Mouse (Mus musculus) CH12.LX (cell line): Measurements from ENCODE around the gene Adcy7. TPM values are rescaled to one million over a fixed set of nuclear protein-coding genes. Genes with fewer than 3 reads are reported as not detected.

ENCODE experiments used
- DNase-seq: peaks from one replicate; pipeline ENCODE4 v3.0.0-alpha.2; 2013; ENCODE audit errors: extremely low read depth
- H3K27ac ChIP-seq: 2 replicates; pipeline ENCODE4 v1.5.1; 2012; ENCODE audit warnings: low read depth, mild to moderate bottlenecking, control low read depth, moderate library complexity; ENCODE audit not compliant: insufficient read depth
- H3K27me3 ChIP-seq: replicated peaks from 2 replicates; pipeline ENCODE3; 2012; ENCODE audit warnings: inconsistent platforms
- H3K36me3 ChIP-seq, 2 experiments: replicated peaks in 1 of 2; 2 replicates each; pipeline versions ENCODE3 to v1.6.1; 2012; ENCODE audit warnings: inconsistent platforms in 1 of 2, low read length in 1 of 2, mild to moderate bottlenecking in 1 of 2, mixed read lengths in 1 of 2, moderate library complexity in 1 of 2; ENCODE audit not compliant: control insufficient read depth in 1 of 2, insufficient read depth in 1 of 2
- H3K4me1 ChIP-seq, 2 experiments: 2 replicates each; pipeline ENCODE4 v1.6.1; 2012; ENCODE audit warnings: inconsistent platforms in 1 of 2, moderate library complexity in 1 of 2; ENCODE audit not compliant: insufficient read depth in 2 of 2, control insufficient read depth in 1 of 2
- H3K4me2 ChIP-seq: 2 replicates; pipeline ENCODE4 v1.6.1; 2012; ENCODE audit warnings: low read depth, mild to moderate bottlenecking, control low read depth; ENCODE audit not compliant: poor library complexity, insufficient read depth, severe bottlenecking
- H3K4me3 ChIP-seq, 3 experiments: fragments of 150-350 bp in 1 of 3; sonication (generic) in 1 of 3; replicated peaks in 1 of 3; 2 replicates each; pipeline versions ENCODE3 to v1.5.1; 2011 to 2012; ENCODE audit warnings: low read depth in 2 of 3, low read length in 2 of 3, mild to moderate bottlenecking in 2 of 3, moderate library complexity in 2 of 3, control low read depth in 1 of 3, improper control_type of control experiment in 1 of 3, inconsistent platforms in 1 of 3, mixed read lengths in 1 of 3; ENCODE audit not compliant: poor library complexity in 1 of 3
- H3K79me2 ChIP-seq: replicated peaks from 2 replicates; pipeline ENCODE4 v1.6.1; 2012; ENCODE audit warnings: mild to moderate bottlenecking, moderate library complexity; ENCODE audit not compliant: control insufficient read depth, poor library complexity, insufficient read depth, severe bottlenecking; ENCODE audit errors: extremely low read depth
- H3K9ac ChIP-seq: 2 replicates; pipeline ENCODE4 v1.6.1; 2012; ENCODE audit warnings: low read depth, mild to moderate bottlenecking, control low read depth, moderate library complexity; ENCODE audit not compliant: insufficient read depth
- H3K9me3 ChIP-seq: replicated peaks from 2 replicates; pipeline ENCODE3; 2012; ENCODE audit warnings: low read length, inconsistent platforms, mixed read lengths
- BHLHE40 ChIP-seq: IDR thresholded peaks from 2 replicates; pipeline ENCODE4 v1.6.1; 2011; ENCODE audit warnings: mild to moderate bottlenecking, low read depth, low read length, improper control_type of control experiment
- CHD2 ChIP-seq: IDR thresholded peaks from 2 replicates; pipeline ENCODE4 v1.6.1; 2011; ENCODE audit warnings: low read length, improper control_type of control experiment
- CTCF ChIP-seq, 2 experiments: IDR thresholded peaks in 1 of 2; conservative IDR thresholded peaks in 1 of 2; 2 replicates each; pipeline ENCODE4 v1.5.1; 2011 to 2012; ENCODE audit warnings: low read depth in 2 of 2, low read length in 2 of 2, improper control_type of control experiment in 1 of 2, inconsistent platforms in 1 of 2, mild to moderate bottlenecking in 1 of 2, moderate library complexity in 1 of 2
- E2F4 ChIP-seq: IDR thresholded peaks from 2 replicates; pipeline ENCODE4 v1.6.1; 2011; ENCODE audit warnings: low read depth, low read length, improper control_type of control experiment; ENCODE audit not compliant: insufficient replicate concordance
- ELF1 ChIP-seq: IDR thresholded peaks from 2 replicates; pipeline ENCODE4 v1.6.1; 2014; ENCODE audit warnings: low read depth, mild to moderate bottlenecking, inconsistent platforms, low read length, improper control_type of control experiment
- EP300 ChIP-seq: IDR thresholded peaks from 2 replicates; pipeline ENCODE4 v1.6.1; 2011; ENCODE audit warnings: low read length, improper control_type of control experiment
- ETS1 ChIP-seq: conservative IDR thresholded peaks from 2 replicates; pipeline ENCODE4 v1.6.1; 2012; ENCODE audit warnings: low read depth, mild to moderate bottlenecking, inconsistent platforms, low read length, improper control_type of control experiment, moderate library complexity
- GABPA ChIP-seq: IDR thresholded peaks from 2 replicates; pipeline ENCODE4 v1.6.1; 2012; ENCODE audit warnings: low read depth, low read length, improper control_type of control experiment, inconsistent platforms; ENCODE audit not compliant: insufficient replicate concordance
- HCFC1 ChIP-seq: IDR thresholded peaks from 2 replicates; pipeline ENCODE4 v1.6.1; 2012; ENCODE audit warnings: low read depth, mild to moderate bottlenecking, inconsistent platforms, low read length, improper control_type of control experiment
- IRF4 ChIP-seq: IDR thresholded peaks from 2 replicates; pipeline ENCODE4 v1.6.1; 2014; ENCODE audit warnings: low read depth, mild to moderate bottlenecking, inconsistent platforms, low read length, improper control_type of control experiment
- JUN ChIP-seq: IDR thresholded peaks from 2 replicates; pipeline ENCODE4 v1.6.1; 2011; ENCODE audit warnings: low read depth, mild to moderate bottlenecking, low read length, improper control_type of control experiment, moderate library complexity; ENCODE audit not compliant: insufficient read depth
- JUND ChIP-seq: conservative IDR thresholded peaks from 2 replicates; pipeline ENCODE4 v1.6.1; 2011; ENCODE audit warnings: low read depth, low read length, improper control_type of control experiment
- MAFK ChIP-seq: IDR thresholded peaks from 2 replicates; pipeline ENCODE4 v1.6.1; 2011; ENCODE audit warnings: low read length, improper control_type of control experiment; ENCODE audit not compliant: insufficient replicate concordance
- MAX ChIP-seq: IDR thresholded peaks from 2 replicates; pipeline ENCODE4 v1.6.1; 2011; ENCODE audit warnings: low read length, improper control_type of control experiment
- MAZ ChIP-seq: IDR thresholded peaks from 2 replicates; pipeline ENCODE4 v1.6.1; 2012; ENCODE audit warnings: low read depth, mild to moderate bottlenecking, inconsistent platforms, low read length, improper control_type of control experiment, moderate library complexity
- MEF2A ChIP-seq: IDR thresholded peaks from 2 replicates; pipeline ENCODE4 v1.6.1; 2014; ENCODE audit warnings: low read depth, mild to moderate bottlenecking, inconsistent platforms, low read length, improper control_type of control experiment, borderline replicate concordance
- MXI1 ChIP-seq: IDR thresholded peaks from 2 replicates; pipeline ENCODE4 v1.6.1; 2011; ENCODE audit warnings: mild to moderate bottlenecking, low read depth, low read length, improper control_type of control experiment
- MYC ChIP-seq: IDR thresholded peaks from 2 replicates; pipeline ENCODE4 v1.6.1; 2011; ENCODE audit warnings: low read depth, mild to moderate bottlenecking, improper control_type of control experiment, low read length
- NRF1 ChIP-seq: IDR thresholded peaks from 2 replicates; pipeline ENCODE4 v1.6.1; 2014; ENCODE audit warnings: low read depth, mild to moderate bottlenecking, inconsistent platforms, low read length, improper control_type of control experiment, moderate library complexity
- PAX5 ChIP-seq: IDR thresholded peaks from 2 replicates; pipeline ENCODE4 v1.6.1; 2012; ENCODE audit warnings: low read length, inconsistent platforms, mixed read lengths
- POLR2AphosphoS2 ChIP-seq: IDR thresholded peaks from 2 replicates; pipeline ENCODE4 v1.6.1; 2011; ENCODE audit warnings: low read depth, low read length, improper control_type of control experiment
- SIN3A ChIP-seq: IDR thresholded peaks from 2 replicates; pipeline ENCODE4 v1.6.1; 2012; ENCODE audit warnings: low read length, improper control_type of control experiment, inconsistent platforms
- TBP ChIP-seq: conservative IDR thresholded peaks from 2 replicates; pipeline ENCODE4 v1.6.1; 2011; ENCODE audit warnings: low read depth, low read length, improper control_type of control experiment
- TCF12 ChIP-seq: IDR thresholded peaks from 2 replicates; pipeline ENCODE4 v1.6.1; 2014; ENCODE audit warnings: low read depth, mild to moderate bottlenecking, inconsistent platforms, low read length, improper control_type of control experiment
- UBTF ChIP-seq: IDR thresholded peaks from 2 replicates; pipeline ENCODE4 v1.6.1; 2012; ENCODE audit warnings: low read depth, mild to moderate bottlenecking, inconsistent platforms, low read length, improper control_type of control experiment, moderate library complexity
- USF1 ChIP-seq: IDR thresholded peaks from 2 replicates; pipeline ENCODE4 v1.6.1; 2014; ENCODE audit warnings: low read depth, mild to moderate bottlenecking, inconsistent platforms, low read length, improper control_type of control experiment
- USF2 ChIP-seq: conservative IDR thresholded peaks from 2 replicates; pipeline ENCODE4 v1.6.1; 2011; ENCODE audit warnings: low read depth, low read length, improper control_type of control experiment
- ZMIZ1 ChIP-seq: IDR thresholded peaks from 2 replicates; pipeline ENCODE4 v1.6.1; 2012; ENCODE audit warnings: low read depth, mild to moderate bottlenecking, inconsistent platforms, low read length, improper control_type of control experiment
- ZNF384 ChIP-seq: IDR thresholded peaks from 2 replicates; pipeline ENCODE4 v1.6.1; 2012; ENCODE audit warnings: low read depth, low read length, improper control_type of control experiment, inconsistent platforms
- dilution Hi-C: fragments of 300-500 bp; cut with MboI; formaldehyde crosslinking; loops from 2 replicates; pipeline ENCODE4 v1.14.3; 2020; ENCODE audit warnings: low sequenced_read_pairs; ENCODE audit not compliant: extremely low pct_unique_long_range_greater_than_20kb, extremely low pct_ligation_motif_present
- in situ Hi-C: fragments of 300-500 bp; cut with MboI; formaldehyde crosslinking; loops from 3 replicates; pipeline ENCODE4 v1.14.3; 2019; ENCODE audit warnings: low sequenced_read_pairs, low pct_ligation_motif_present, low pct_unique_long_range_greater_than_20kb, mixed read lengths
- polyA plus RNA-seq: library from polyadenylated mRNA; unstranded; fragments of >175 nt; gene quantifications from 2 replicates; pipeline ENCODE4 v1.2.1, GENCODE M21; 2012; ENCODE audit warnings: low read depth; ENCODE audit not compliant: insufficient read length
- total RNA-seq, 2 experiments: library from RNA; depleted of rRNA; stranded (reverse); fragments of 300-350 nt in 1 of 2; fragments of >200 nt in 1 of 2; gene quantifications; 2 replicates each; pipeline ENCODE4 v1.2.3; 2012 to 2014

The Adcy7 gene
- total and polyA plus RNA-seq, 3 experiments = 25.7 to 28.5 (median 27.0) TPM

- Histone ChIP-seq H3K9me3 (no peaks in the 10 kb centered on the region), H3K4me3 (no peak overlapping the region), H3K79me2 (no peaks in the 10 kb centered on the region), H3K4me1 (no peaks in the 10 kb centered on the region), H3K9ac (no peak overlapping the region), H3K36me3 (peaks cover 89 to 100% of the 10 kb centered on the region in 2 experiments), H3K4me2 (no peak overlapping the region), H3K27me3 (no peaks in the 10 kb centered on the region), H3K27ac (no peak overlapping the region)
- DNase-seq = no peak
- dilution Hi-C loops (no loop called here), in situ Hi-C loops (no loop called here)
- TF ChIP-seq MEF2A = no peak
- no peak for TF ChIP-seq TBP
- no peak for TF ChIP-seq TCF12
- TF ChIP-seq PAX5 = no peak
- TF ChIP-seq ELF1 = no peak
- TF ChIP-seq GABPA = no peak
- TF ChIP-seq JUN = no peak
- TF ChIP-seq MAFK = no peak
- TF ChIP-seq USF1 = no peak
- no peak for TF ChIP-seq MAZ
- no peak for TF ChIP-seq POLR2AphosphoS2
- TF ChIP-seq EP300 = no peak
- TF ChIP-seq ZNF384 = no peak
- TF ChIP-seq MAX = no peak
- TF ChIP-seq NRF1 = no peak
- TF ChIP-seq BHLHE40 = no peak
These were observed 53.6 kb downstream of the Adcy7 start for GRCm38 (mm10) chr8:88325795-88326194.

- DNase-seq = no peak
- dilution Hi-C loops (no loop called here), in situ Hi-C loops (no loop called here)
- Histone ChIP-seq H3K4me3 (no peak overlapping the region), H3K27me3 (no peaks in the 10 kb centered on the region), H3K9me3 (no peaks in the 10 kb centered on the region), H3K4me1 (no peaks in the 10 kb centered on the region), H3K4me2 (no peak overlapping the region)
- TF ChIP-seq POLR2AphosphoS2 (no peak), HCFC1 (no peak), NRF1 (no peak), MAZ (no peak), ZMIZ1 (no peak), MXI1 (no peak), SIN3A (no peak), ZNF384 (no peak), IRF4 (no peak), PAX5 (no peak), E2F4 (no peak), MAFK (no peak), CTCF (conservative IDR thresholded peaks at IDR 0.05 in 1 of 2, IDR thresholded peaks at IDR 0.05 in 1 of 2; ENCODE audit: low read depth in 2 of 2, low read length in 2 of 2) (no peak), CHD2 (no peak), ETS1 (no peak), UBTF (no peak), MYC (no peak), JUND (no peak), USF2 (no peak)
- TF ChIP-seq, all 38 proteins: peak for 0
- Histone ChIP-seq H3K9ac (no peak overlapping the region), H3K36me3 (peaks cover 88 to 99% of the 10 kb centered on the region in 2 experiments), H3K27ac (no peak overlapping the region), H3K79me2 (no peaks in the 10 kb centered on the region)
These were observed 54.1 kb downstream of the Adcy7 start for GRCm38 (mm10) chr8:88326328-88326727.
